Mouse (Mus musculus): Measurements from ENCODE around the gene Ovol3. TPM values are rescaled to one million over a fixed set of nuclear protein-coding genes. Genes with fewer than 3 reads are reported as not detected.
"Not testable (repeated sequence)": the region's sequence is repeated elsewhere in the genome, so short reads cannot be mapped to it uniquely, and the experiment has no call there.

Gene Ovol3
- polyA plus RNA-seq, 1 experiment: not detected

DNA sequence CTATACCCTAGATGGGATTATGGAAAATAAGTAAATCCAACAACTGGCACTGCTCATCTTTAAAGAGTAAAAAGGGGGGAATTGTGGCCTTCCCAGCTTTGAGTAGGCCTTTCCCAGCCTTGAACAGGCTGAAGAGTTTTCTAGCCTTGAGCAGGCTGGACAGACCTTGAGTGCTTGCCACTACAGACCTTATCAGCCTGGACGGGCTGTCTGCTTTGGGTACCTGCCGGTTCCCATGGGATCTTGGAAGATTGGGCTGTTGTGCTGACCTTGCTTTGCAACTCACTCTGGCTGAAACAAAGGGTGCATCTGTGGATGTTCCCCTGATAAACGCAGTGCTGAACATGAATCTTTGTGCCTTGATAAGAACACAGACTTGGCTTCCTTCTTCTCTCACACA lies 21.6 kb downstream of the Ovol3 start:
- Histone ChIP-seq H3K4me3 (ENCODE audit: insufficient read depth, low read length) (no peak overlapping the region), H3K4me1 (ENCODE audit: control insufficient read depth, insufficient read depth, low read length) (peaks cover 3% of the 10 kb centered on the region), H3K27ac (ENCODE audit: insufficient read depth, low read depth, low read length) (no peak overlapping the region)
- TF ChIP-seq POLR2A (IDR thresholded peaks at IDR 0.05; ENCODE audit: borderline replicate concordance, low read depth, low read length): no peak
- TF ChIP-seq CTCF (IDR thresholded peaks at IDR 0.05; ENCODE audit: low read depth, low read length): no peak

- no peak overlapping the region for H3K27ac ChIP-seq (ENCODE audit: insufficient read depth, low read depth, low read length)
- H3K4me3 ChIP-seq (ENCODE audit: insufficient read depth, low read length): no peak overlapping the region
- TF ChIP-seq POLR2A (IDR thresholded peaks at IDR 0.05; ENCODE audit: borderline replicate concordance, low read depth, low read length) (no peak), CTCF (IDR thresholded peaks at IDR 0.05; ENCODE audit: low read depth, low read length) (no peak)
- H3K4me1 ChIP-seq (ENCODE audit: control insufficient read depth, insufficient read depth, low read length): no peaks in the 10 kb centered on the region
Observed at GRCm38 (mm10) chr7:30211025-30211424, 24.5 kb downstream of the Ovol3 start.

DNA sequence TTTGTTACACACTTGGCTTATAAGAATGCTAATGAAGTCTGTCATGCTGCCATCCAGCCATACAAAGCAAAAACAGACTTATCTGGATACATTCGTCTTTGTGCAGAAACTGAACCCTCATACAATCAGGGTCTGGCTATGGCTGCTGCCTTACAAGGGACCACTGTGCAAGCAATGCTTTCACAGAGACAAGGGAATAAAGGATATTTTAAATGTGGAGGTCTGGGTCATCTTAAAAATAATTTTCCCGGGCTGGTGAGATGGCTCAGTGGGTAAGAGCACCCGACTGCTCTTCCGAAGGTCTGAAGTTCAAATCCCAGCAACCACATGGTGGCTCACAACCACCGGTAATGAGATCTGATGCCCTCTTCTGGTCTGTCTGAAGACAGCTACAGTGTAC lies 29.2 kb downstream of the Ovol3 start:
- H3K4me1 ChIP-seq (ENCODE audit: control insufficient read depth, insufficient read depth, low read length); H3K27ac ChIP-seq (ENCODE audit: insufficient read depth, low read depth, low read length); H3K4me3 ChIP-seq (ENCODE audit: insufficient read depth, low read length): not testable (repeated sequence)

DNA sequence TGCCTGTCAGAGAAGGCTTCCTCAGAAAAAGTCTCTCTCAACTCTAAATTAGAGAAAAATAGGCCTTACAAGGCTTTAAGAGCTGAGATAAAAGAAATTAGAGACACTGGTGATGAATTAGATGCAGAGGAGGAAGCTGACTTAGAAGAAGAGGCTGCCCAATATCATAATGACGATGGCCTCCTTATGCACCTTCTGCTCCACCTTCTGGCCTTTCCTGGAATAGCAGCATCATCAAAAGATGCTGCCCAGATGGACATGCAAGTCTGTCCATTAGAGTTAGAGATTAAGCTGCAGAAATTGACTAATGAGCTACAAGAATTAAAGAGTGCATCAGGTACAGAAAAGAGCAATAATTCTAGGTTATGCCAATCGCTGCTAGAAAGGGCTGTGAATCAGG lies 30.1 kb downstream of the Ovol3 start:
- no peak for TF ChIP-seq CTCF (IDR thresholded peaks at IDR 0.05; ENCODE audit: low read depth, low read length)
- TF ChIP-seq POLR2A (IDR thresholded peaks at IDR 0.05; ENCODE audit: borderline replicate concordance, low read depth, low read length): no peak
- H3K27ac ChIP-seq (ENCODE audit: insufficient read depth, low read depth, low read length): no peak overlapping the region
- H3K4me1 ChIP-seq (ENCODE audit: control insufficient read depth, insufficient read depth, low read length): no peaks in the 10 kb centered on the region
- H3K4me3 ChIP-seq (ENCODE audit: insufficient read depth, low read length): no peak overlapping the region

DNA sequence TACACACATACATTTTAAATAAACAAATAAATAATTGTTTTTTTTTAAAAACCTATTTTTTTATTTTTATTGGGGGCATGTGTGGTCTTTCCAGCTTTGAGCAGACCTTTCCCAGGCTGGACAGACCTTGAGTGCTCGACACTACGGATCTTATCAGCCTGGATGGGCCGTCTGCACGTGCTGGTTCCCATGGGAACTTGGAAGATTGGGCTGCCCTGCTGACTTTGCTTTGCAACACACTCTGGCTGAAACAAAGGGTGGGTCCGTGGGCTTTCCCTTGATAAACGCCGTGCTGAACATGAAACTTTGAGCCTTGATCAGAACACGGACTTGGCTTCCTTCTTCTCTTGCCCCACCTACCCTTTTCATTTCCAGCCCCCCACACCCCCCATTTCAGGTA lies 31.1 kb downstream of the Ovol3 start:
- Histone ChIP-seq H3K4me1 (ENCODE audit: control insufficient read depth, insufficient read depth, low read length) (no peaks in the 10 kb centered on the region), H3K27ac (ENCODE audit: insufficient read depth, low read depth, low read length) (no peak overlapping the region), H3K4me3 (ENCODE audit: insufficient read depth, low read length) (no peak overlapping the region)
- no peak for TF ChIP-seq POLR2A (IDR thresholded peaks at IDR 0.05; ENCODE audit: borderline replicate concordance, low read depth, low read length)

DNA sequence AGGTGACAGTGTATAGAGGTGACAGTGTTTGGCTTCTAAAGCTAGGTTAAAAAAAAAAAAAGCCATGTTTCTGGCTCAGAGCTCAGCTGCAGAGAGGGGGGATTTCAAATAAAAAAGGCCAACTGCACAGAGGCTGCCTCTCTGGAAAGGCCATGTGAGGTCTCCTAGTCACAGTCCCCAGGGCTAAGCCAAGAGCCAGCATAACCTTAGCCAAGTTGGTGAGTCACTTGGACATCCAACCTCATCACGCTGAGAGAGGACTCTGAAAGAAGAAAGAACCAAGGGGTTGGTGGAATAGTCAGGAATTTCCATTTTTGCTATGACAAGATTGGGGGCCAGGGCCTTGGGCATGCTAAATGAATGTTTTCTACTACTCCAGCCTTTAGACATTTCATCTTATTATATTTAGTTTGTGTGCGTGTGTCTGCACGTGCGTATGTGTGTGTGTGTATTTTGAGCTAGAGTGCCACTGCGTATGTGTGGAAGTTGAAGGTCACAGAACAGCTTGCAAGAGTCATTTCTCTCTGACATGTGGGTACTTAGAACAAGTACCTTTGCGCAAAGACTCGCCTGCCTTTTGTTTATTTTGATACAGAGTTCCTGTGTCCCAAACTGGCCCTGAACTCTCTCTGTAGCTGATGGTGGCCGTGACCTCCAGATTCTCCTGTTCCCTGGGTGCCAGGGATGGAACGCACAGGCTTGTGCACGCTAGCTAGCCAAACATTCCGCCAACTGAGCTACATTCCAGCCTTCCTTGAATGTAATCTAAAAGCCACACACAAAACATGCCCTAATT lies 32.4 kb downstream of the Ovol3 start:
- TF ChIP-seq CTCF (IDR thresholded peaks at IDR 0.05; ENCODE audit: low read depth, low read length): no peak
- no peak for TF ChIP-seq POLR2A (IDR thresholded peaks at IDR 0.05; ENCODE audit: borderline replicate concordance, low read depth, low read length)
- Histone ChIP-seq H3K27ac (ENCODE audit: insufficient read depth, low read depth, low read length) (no peak overlapping the region), H3K4me1 (ENCODE audit: control insufficient read depth, insufficient read depth, low read length) (no peaks in the 10 kb centered on the region; the same call in 1 of the 2 replicates), H3K4me3 (ENCODE audit: insufficient read depth, low read length) (no peak overlapping the region)

GRCm38 (mm10) chr7:30200661-30201060 lies 34.9 kb downstream of the Ovol3 start:
- peaks cover 11% of the 10 kb centered on the region for H3K4me1 ChIP-seq (ENCODE audit: control insufficient read depth, insufficient read depth, low read length)
- H3K4me3 ChIP-seq (ENCODE audit: insufficient read depth, low read length); H3K27ac ChIP-seq (ENCODE audit: insufficient read depth, low read depth, low read length): not testable (repeated sequence)

GRCm38 (mm10) chr7:30200200-30200599 lies 35.3 kb downstream of the Ovol3 start:
- H3K4me1 ChIP-seq (ENCODE audit: control insufficient read depth, insufficient read depth, low read length): peaks cover 16% of the 10 kb centered on the region
- no peak overlapping the region for H3K4me3 ChIP-seq (ENCODE audit: insufficient read depth, low read length)
- TF ChIP-seq POLR2A (IDR thresholded peaks at IDR 0.05; ENCODE audit: borderline replicate concordance, low read depth, low read length): no peak
- no peak for TF ChIP-seq CTCF (IDR thresholded peaks at IDR 0.05; ENCODE audit: low read depth, low read length)
- H3K27ac ChIP-seq (ENCODE audit: insufficient read depth, low read depth, low read length): no peak overlapping the region

- no peak overlapping the region for H3K4me3 ChIP-seq (ENCODE audit: insufficient read depth, low read length)
- H3K27ac ChIP-seq (ENCODE audit: insufficient read depth, low read depth, low read length): no peak overlapping the region
- peaks cover 17% of the 10 kb centered on the region for H3K4me1 ChIP-seq (ENCODE audit: control insufficient read depth, insufficient read depth, low read length)
- no peak for TF ChIP-seq CTCF (IDR thresholded peaks at IDR 0.05; ENCODE audit: low read depth, low read length)
- TF ChIP-seq POLR2A (IDR thresholded peaks at IDR 0.05; ENCODE audit: borderline replicate concordance, low read depth, low read length): no peak
Observed at GRCm38 (mm10) chr7:30199498-30200139, 35.9 kb downstream of the Ovol3 start.

DNA sequence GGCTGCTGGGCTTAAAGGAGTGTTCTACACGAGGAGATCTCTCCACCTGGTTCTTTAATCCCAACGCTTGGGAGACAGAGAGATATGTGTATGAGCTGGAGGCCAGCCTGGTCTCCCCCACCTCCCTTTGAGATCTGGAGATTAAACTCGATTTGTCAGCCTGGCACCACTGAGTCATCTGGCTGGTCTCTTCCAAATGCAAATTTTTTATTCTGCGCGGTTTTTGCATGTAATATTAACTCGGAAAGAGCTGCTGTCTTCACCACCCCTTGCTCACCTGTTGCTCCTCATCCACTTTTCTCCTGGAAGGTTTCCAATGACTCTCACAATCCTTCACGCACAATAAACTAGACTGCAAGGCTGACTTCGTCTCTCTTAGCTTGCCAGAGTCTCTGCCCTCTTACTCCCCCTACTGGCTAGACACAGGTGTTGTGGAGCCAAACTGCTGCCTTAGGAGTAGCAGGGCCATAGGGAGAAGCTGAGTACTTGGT lies 37.0 kb downstream of the Ovol3 start, which contains the start of gene Capns1:
Gene Capns1, minus strand, starts transcription at position 331 of the 491 bp plus-strand sequence.
- no peak for TF ChIP-seq POLR2A (IDR thresholded peaks at IDR 0.05; ENCODE audit: borderline replicate concordance, low read depth, low read length)
- peak; percentile 76 for TF ChIP-seq CTCF (IDR thresholded peaks at IDR 0.05; ENCODE audit: low read depth, low read length)
- Histone ChIP-seq H3K4me3 (ENCODE audit: insufficient read depth, low read length) (no peak within 1 kb of the TSS), H3K27ac (ENCODE audit: insufficient read depth, low read depth, low read length) (no peak within 1 kb of the TSS), H3K4me1 (ENCODE audit: control insufficient read depth, insufficient read depth, low read length) (peaks cover 18% of the 10 kb centered on the region)
